Mouse (Mus musculus) lung, embryonic 14.5 days (tissue): Measurements from ENCODE around the gene Bhmt2. TPM values are rescaled to one million over a fixed set of nuclear protein-coding genes. Genes with fewer than 3 reads are reported as not detected.
A peak's percentile ranks its signal among the peaks of the same experiment; 100 is the strongest.

ENCODE experiments used
- ATAC-seq: fragments of 200-750 bp; cut with Nextera tagmentation; 2 replicates; pipeline ENCODE4 v1.8.0; 2017; ENCODE audit warnings: mild to moderate bottlenecking, moderate TSS enrichment, moderate library complexity; ENCODE audit not compliant: insufficient read depth
- DNase-seq: peaks from one replicate; pipeline ENCODE4 v3.0.0-alpha.2; 2015
- H3K27ac ChIP-seq: fragments of 300-500 bp; sonication (generic); 2 replicates; pipeline ENCODE4 v1.5.1; 2014; ENCODE audit warnings: low read depth, mild to moderate bottlenecking, moderate library complexity
- H3K27me3 ChIP-seq: fragments of 300-500 bp; sonication (generic); 2 replicates; pipeline ENCODE4 v1.6.1; 2014; ENCODE audit warnings: low read length, control low read depth; ENCODE audit not compliant: insufficient read depth
- H3K36me3 ChIP-seq: fragments of 300-500 bp; sonication (generic); 2 replicates; pipeline ENCODE4 v1.6.1; 2014; ENCODE audit warnings: control low read depth; ENCODE audit not compliant: insufficient read depth
- H3K4me1 ChIP-seq: fragments of 300-500 bp; sonication (generic); 2 replicates; pipeline ENCODE4 v1.6.1; 2014; ENCODE audit warnings: antibody characterized with exemption, control low read depth; ENCODE audit not compliant: insufficient read depth
- H3K4me2 ChIP-seq: fragments of 300-500 bp; sonication (generic); 2 replicates; pipeline ENCODE4 v1.6.1; 2014; ENCODE audit warnings: mild to moderate bottlenecking
- H3K4me3 ChIP-seq: fragments of 300-500 bp; sonication (generic); 2 replicates; pipeline ENCODE4 v1.5.1; 2014; ENCODE audit warnings: low read depth, low read length
- H3K9ac ChIP-seq: fragments of 300-500 bp; sonication (generic); 2 replicates; pipeline ENCODE4 v1.6.1; 2014
- H3K9me3 ChIP-seq: fragments of 300-500 bp; sonication (generic); 2 replicates; pipeline ENCODE4 v1.6.1; 2016; ENCODE audit warnings: low read depth, low read length, control low read depth
- CTCF ChIP-seq: IDR thresholded peaks from 2 replicates; pipeline ENCODE4 v1.5.1; 2016; ENCODE audit warnings: antibody characterized with exemption, low read depth
- WGBS: fragments of 180-500 bp; shearing (Covaris S2); extraction: QIAGEN DNeasy Blood & Tissue Kit; methylation state at CpG from one replicate; pipeline ENCODE4 v1.1.7; 2014; 5-methylcytosine and 5-hydroxymethylcytosine counted together
- polyA plus RNA-seq: library from polyadenylated mRNA; unstranded; fragments of >200 nt; fragmentation: Nextera tagmentation; extraction: Ambion mirVana; gene quantifications from 2 replicates; pipeline ENCODE4 v1.2.1, GENCODE M21; 2014

The Bhmt2 gene
- polyA plus RNA-seq, result not detected in 2 replicates

DNA sequence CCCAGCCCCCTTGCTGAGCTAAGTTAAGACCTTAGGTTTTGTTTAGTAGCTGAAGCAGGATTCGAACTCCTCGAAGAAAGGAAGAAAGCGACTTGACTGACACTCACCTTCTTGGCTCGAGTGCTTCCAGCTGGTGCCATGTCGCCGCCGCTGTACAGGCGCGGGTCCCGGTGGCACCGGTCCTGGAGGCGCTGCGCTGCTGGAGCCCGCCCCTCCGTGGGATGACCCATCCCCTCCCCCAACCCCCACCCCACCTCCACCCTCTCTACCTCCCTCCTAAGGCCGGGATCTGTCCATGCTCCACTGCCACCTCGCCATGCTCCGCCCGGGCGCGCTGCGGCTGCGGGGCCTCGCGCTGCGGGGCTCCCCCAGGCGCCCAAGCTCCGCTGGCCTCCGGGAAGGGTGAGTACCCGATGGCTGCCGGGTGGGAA lies at the start of gene Bhmt2, which contains the start of gene Dmgdh:
Gene Bhmt2, minus strand, starts transcription at position 172 of the 431 bp plus-strand sequence.
Gene Dmgdh, plus strand, starts transcription at position 303 of the 431 bp plus-strand sequence.
- H3K4me1 ChIP-seq, result no peaks in the 10 kb centered on the region
- TF ChIP-seq CTCF, result no peak
- H3K27me3 ChIP-seq, result peaks cover 10% of the 10 kb centered on the region
- H3K9me3 ChIP-seq, result no peaks in the 10 kb centered on the region
- H3K4me2 ChIP-seq, result peak within 1 kb of the TSS; percentile 44
- no peak within 1 kb of the TSS for H3K9ac ChIP-seq
- 5% methylated on average over 31 of the region's 31 CpGs for WGBS
- H3K27ac ChIP-seq, result no peak within 1 kb of the TSS
- ATAC-seq (peak; percentile 41; the same call in 1 of the 2 replicates), DNase-seq (peak; percentile 5)
- peak within 1 kb of the TSS; percentile 17; the same call in 1 of the 2 replicates for H3K4me3 ChIP-seq
- H3K36me3 ChIP-seq, result no peaks in the 10 kb centered on the region

DNA sequence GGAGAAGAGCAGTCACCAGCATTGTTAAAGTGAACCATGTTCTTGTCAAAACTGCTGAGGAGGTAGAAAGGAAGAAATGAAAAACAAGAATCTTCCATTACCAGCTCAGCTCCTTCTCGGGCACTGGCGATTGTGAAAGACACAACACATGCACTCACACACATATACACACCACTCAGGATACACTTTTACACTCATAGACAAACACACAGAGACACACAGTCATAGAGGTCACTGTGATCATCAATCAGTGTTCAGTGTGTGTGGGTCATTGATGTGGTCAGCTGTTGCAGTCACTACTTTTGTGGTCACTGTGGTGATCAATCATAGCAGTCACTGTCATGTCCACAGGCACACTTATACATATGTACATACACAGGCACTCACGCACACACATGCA lies 49.4 kb upstream of the Bhmt2 start:
- TF ChIP-seq CTCF, result no peak
- no peak for DNase-seq

DNA sequence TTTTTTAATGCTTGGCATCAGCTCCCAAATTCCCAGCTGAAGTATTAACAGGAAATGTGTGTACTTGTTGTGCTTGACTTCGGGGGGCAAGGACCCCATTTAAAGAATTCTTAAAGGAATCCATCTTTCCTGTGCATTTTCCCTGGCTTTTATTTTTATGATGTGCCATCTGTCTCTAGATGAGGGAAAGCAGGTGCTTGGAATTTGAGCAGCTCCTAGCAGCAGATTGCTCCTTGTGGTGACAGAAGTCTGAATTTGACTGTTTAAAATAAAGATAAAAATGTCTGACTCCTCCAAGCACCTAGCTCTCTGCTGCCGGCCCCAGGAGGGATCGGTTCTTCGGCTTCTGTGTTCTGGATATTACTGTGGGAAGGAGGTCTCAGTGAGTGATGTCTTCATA lies 47.8 kb upstream of the Bhmt2 start:
- no peak overlapping the region for H3K4me3 ChIP-seq
- no peak overlapping the region for H3K9ac ChIP-seq
- 59% methylated on average over 4 of the region's 4 CpGs for WGBS
- no peak for TF ChIP-seq CTCF
- no peaks in the 10 kb centered on the region for H3K9me3 ChIP-seq
- 0 out of 2 replicates have a peak, but pooled peaks cover 3% of the 10 kb centered on the region for H3K27me3 ChIP-seq
- ATAC-seq (no peak), DNase-seq (no peak)
- H3K4me2 ChIP-seq, result no peak overlapping the region
- no peak overlapping the region for H3K27ac ChIP-seq
- no peaks in the 10 kb centered on the region for H3K4me1 ChIP-seq
- no peaks in the 10 kb centered on the region for H3K36me3 ChIP-seq

More for the DNA sequence above, 49.4 kb upstream of the Bhmt2 start:
- H3K4me3 ChIP-seq, result no peak overlapping the region
- no peaks in the 10 kb centered on the region for H3K9me3 ChIP-seq
- 75% methylated on average over 3 of the region's 3 CpGs for WGBS
- no peak overlapping the region for H3K27ac ChIP-seq
- H3K4me1 ChIP-seq, result no peaks in the 10 kb centered on the region
- H3K27me3 ChIP-seq, result 0 out of 2 replicates have a peak, but pooled peaks cover 3% of the 10 kb centered on the region
- no peak overlapping the region for H3K4me2 ChIP-seq
- peak; percentile 24; the same call in 1 of the 2 replicates for ATAC-seq
- H3K9ac ChIP-seq, result no peak overlapping the region
- H3K36me3 ChIP-seq, result no peaks in the 10 kb centered on the region

DNA sequence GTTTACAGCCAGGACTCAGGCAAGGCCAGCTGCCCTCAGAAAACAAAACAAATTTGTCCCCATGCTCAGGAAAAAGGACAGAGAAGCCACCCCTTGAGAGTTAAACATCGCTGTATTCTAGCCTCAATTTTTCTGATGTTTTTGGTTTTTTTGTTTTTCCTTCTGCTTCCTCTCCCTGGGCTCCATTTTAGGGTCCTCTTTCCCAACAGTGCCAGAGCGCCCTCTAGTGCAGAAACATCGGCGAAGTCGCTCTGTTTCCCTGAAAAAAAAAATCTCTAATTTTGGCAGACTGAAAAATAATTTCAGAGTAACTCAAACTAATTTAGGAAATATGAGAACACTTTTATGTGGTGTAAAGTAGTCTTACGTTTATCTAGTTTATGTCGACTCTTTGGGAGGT lies 44.8 kb upstream of the Bhmt2 start:
- H3K4me3 ChIP-seq, result no peak overlapping the region
- under 1% methylated on average over 7 of the region's 7 CpGs for WGBS
- peak; percentile 85 for TF ChIP-seq CTCF

DNA sequence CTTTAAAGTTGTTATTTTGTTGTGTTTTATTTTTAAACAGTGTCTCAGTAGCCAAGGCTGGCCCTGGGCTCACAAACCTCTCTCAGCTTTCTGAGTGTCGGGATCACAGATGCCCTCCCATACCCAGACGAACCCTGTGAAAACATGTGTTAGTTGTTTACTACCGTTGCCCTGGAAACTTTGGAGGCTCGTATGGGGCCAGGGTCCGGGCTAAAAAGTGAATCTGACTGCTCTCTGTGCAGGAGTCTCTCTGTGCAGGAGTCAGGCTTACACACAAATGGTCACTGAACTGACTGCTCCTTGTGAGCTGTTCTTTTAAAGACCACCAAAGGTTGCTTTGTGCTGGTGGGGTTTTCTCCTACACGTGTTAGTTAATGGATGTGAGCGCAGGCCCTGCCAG lies 43.0 kb upstream of the Bhmt2 start:
- H3K4me2 ChIP-seq, result no peak overlapping the region
- no peaks in the 10 kb centered on the region for H3K4me1 ChIP-seq
- no peak overlapping the region for H3K9ac ChIP-seq
- ATAC-seq (no peak), DNase-seq (no peak)
- 48% methylated on average over 7 of the region's 7 CpGs for WGBS
- no peaks in the 10 kb centered on the region for H3K9me3 ChIP-seq
- 0 out of 2 replicates have a peak, but pooled peaks cover 3% of the 10 kb centered on the region for H3K27me3 ChIP-seq
- no peak overlapping the region for H3K27ac ChIP-seq
- no peaks in the 10 kb centered on the region for H3K36me3 ChIP-seq
- H3K4me3 ChIP-seq, result no peak overlapping the region
- no peak for TF ChIP-seq CTCF

More for the DNA sequence above, 44.8 kb upstream of the Bhmt2 start:
- H3K9me3 ChIP-seq, result no peaks in the 10 kb centered on the region
- H3K27ac ChIP-seq, result no peak overlapping the region
- ATAC-seq (no peak), DNase-seq (peak; percentile 94)
- 0 out of 2 replicates have a peak overlapping the region, but pooled peaks have one; percentile 7 for H3K4me2 ChIP-seq
- no peaks in the 10 kb centered on the region for H3K36me3 ChIP-seq
- H3K4me1 ChIP-seq, result no peaks in the 10 kb centered on the region
- H3K27me3 ChIP-seq, result 0 out of 2 replicates have a peak, but pooled peaks cover 3% of the 10 kb centered on the region
- H3K9ac ChIP-seq, result no peak overlapping the region

DNA sequence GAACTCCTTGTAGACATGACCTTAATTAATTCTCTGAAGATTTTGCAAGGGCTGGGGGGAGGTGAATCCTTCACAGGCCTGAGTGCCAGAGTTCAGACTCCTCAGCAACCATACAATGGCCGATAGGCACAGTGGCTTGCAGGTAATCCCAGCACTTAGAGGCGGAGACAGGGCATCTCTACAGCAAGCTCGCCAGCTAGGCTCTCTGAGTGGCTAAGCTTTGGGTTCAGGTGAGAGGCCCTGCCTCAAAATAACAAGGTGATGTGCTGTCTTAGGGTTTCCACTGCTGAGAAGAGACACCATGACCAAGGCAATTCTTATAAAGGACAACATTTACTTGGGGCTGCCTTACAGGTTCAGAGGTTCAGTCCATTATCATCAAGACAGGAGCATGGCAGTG lies 39.7 kb upstream of the Bhmt2 start:
- Histone ChIP-seq H3K9ac (no peak overlapping the region), H3K9me3 (no peaks in the 10 kb centered on the region), H3K27me3 (no peaks in the 10 kb centered on the region), H3K36me3 (no peaks in the 10 kb centered on the region), H3K4me1 (no peaks in the 10 kb centered on the region), H3K27ac (no peak overlapping the region), H3K4me2 (no peak overlapping the region), H3K4me3 (no peak overlapping the region)
- 84% methylated on average over 3 of the region's 3 CpGs for WGBS
- TF ChIP-seq CTCF, result no peak
- no peak for ATAC-seq
- DNase-seq, result no peak

DNA sequence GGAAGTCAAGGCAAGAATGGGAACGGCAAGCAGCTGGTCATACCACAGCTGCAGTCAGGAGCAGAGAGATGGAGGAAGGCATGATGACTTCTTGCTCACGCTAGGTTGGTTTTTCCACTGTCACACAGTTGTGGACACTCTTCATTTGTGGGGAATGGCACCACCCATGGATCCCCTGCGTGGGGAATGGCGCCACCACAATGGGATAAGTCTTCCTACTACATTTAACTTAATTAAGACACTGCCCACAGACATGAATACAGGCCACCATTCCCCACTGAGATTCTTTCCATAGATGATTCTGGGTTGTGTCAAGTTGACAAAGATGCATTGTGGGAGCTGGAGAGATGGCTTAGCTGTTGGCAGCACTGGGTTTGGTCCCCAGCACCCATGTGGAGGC lies 38.3 kb upstream of the Bhmt2 start:
- no peak overlapping the region for H3K4me3 ChIP-seq
- H3K36me3 ChIP-seq, result no peaks in the 10 kb centered on the region
- H3K27me3 ChIP-seq, result no peaks in the 10 kb centered on the region
- DNase-seq (no peak), ATAC-seq (no peak)
- no peak for TF ChIP-seq CTCF
- H3K4me2 ChIP-seq, result no peak overlapping the region
- H3K4me1 ChIP-seq, result no peaks in the 10 kb centered on the region
- no peaks in the 10 kb centered on the region for H3K9me3 ChIP-seq
- H3K27ac ChIP-seq, result no peak overlapping the region
- no peak overlapping the region for H3K9ac ChIP-seq
- 88% methylated on average over 4 of the region's 4 CpGs for WGBS
